Mouse (Mus musculus) gastrocnemius, postnatal 10 days (tissue): ENCODE measurements around the gene Fos. TPM values are rescaled to one million over a fixed set of nuclear protein-coding genes. Genes with fewer than 3 reads are reported as not detected.
A peak's percentile ranks its signal among the peaks of the same experiment; 100 is the strongest.

Experiments
- DNase-seq: peaks from one replicate; pipeline ENCODE4 v3.0.0; 2021; ENCODE audit warnings: mixed read lengths
- total RNA-seq, 2 experiments: library from RNA; stranded (reverse); gene quantifications; 2 replicates each; pipeline ENCODE4 v1.2.3; 2021

The Fos gene
- total RNA-seq, 2 experiments from 2014 or later, result 4.3 to 15.2 TPM

DNA sequence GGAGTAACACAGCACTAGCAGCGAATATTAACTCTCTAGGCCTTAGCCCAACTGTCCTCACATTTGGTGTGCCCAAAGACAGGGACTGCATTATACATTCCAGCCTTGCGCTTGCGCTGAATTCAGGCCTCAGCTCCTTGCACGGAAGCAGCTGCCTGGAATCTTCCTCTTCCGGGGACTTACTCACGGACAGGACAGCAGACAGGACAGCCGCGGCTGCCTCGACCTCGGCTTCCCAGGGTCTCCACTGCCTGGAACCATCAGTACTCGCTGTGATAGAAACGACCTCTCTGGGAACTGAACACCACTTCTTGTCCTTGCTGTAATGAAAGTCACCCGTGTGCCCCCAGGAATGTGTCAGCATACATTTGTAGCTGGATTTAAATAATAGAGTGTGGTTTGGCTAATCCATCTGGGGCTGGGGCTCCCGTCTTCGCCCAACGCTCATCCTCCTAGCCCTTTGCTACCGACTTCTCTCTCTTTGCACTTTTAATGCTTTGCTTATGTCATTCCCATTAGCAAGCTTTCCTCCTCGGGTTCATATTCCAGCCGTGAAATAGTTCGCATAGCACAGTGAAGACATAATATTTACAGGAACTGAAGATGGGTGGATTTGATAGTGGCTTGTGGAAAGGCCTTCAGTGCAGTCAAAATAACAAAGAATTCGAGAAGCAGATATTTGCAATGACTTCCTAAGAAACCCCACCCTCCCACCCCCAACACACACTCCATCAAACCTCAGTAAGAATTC is 11.6 kb upstream of the Fos start:
- DNase-seq, result no peak

DNA sequence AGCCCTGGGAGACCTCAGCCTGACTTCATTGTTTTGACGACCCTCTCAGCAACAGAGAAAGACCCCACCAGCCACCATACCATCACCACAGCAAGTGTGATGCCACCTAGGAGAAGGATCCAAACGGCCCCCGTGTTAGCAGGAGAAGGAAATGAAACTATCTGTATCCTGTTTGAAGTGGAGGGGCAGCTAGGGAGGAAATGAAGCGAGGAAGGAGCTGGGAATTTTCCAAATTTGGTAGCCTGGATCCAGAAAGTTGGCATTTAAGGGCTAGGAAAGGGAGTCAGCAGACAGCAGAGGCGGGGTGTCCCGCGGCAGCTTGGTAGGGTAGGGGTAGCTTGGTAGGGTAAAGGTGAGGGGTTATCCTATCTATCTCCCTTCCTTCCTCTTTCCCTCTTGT is 10.9 kb upstream of the Fos start:
- DNase-seq, result no peak

DNA sequence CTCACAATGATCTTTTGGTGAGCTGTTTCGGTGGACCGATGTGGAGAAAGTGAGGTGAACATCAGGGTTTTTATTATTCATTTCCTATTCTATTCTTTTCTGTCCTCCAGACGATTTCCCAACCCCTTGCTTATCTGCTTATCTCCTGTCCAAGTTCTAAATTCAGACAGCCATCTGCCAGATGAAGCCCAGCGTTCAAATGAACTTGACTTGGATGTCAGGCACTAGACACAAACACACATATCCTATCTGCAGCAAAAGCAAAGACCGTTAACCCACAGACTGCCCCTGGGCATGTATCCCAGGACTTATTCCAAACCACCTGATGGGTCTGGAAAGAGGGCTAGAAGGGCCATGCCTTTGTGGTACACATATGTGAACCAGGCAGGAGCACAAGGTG is 9.3 kb upstream of the Fos start:
- no peak for DNase-seq

DNA sequence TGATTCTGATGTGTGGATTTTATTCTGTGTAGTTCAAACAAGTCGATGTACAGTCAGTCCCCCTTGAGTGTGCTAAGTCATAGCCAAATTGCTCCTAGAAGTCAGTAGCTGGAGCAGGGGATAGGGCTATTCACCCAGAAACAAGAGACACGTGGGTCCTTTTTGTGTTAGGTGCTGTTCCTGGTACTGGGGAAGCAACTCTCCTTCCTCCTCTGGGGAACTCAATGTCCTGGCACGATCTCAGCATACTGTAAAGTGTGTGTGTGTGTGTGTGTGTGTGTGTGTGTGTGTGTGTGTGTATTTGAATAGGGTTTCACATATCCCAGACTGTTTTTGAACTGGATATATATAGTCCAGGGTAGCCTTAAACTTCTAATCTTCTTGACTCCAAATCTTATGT is 8.8 kb upstream of the Fos start:
- no peak for DNase-seq

DNA sequence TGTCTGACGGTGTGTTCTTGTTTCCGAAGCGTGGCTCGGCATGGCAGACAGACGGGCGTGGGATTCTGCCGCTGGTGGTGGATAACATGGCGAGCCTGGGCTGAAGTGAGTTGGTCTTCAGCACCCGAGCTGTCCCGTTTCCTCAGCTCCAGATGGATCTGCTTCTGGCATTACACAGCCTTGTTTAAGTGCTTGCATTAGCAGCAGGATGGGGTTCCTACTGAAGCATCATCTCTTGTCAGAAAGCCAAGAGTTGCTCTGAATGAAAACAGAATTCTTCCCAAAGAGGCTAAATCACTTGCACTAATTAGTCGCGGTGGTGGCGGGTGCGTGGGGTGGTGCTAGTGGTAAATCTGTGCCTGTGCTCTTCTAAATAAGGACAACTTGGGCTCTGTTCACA is 5.8 kb upstream of the Fos start:
- no peak for DNase-seq

DNA sequence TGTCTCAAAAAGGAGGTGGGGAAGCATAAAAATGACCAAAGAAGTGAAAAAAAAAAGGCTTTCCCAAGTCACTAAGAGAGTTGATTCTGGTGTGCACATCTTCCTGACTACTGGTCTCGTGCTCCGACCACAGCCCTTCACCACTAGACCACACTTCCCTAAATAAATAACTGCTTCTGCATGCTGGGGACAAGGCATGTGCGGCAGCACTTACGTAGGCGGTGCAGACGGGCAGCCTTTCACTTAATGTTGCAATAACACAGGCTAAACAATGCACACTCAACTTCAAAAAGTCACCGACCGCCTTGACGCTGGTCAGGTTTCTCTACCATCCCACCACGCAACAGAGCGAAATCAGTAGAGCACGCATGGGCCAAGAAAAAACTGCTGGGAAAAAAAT is 5.0 kb upstream of the Fos start:
- no peak for DNase-seq

DNA sequence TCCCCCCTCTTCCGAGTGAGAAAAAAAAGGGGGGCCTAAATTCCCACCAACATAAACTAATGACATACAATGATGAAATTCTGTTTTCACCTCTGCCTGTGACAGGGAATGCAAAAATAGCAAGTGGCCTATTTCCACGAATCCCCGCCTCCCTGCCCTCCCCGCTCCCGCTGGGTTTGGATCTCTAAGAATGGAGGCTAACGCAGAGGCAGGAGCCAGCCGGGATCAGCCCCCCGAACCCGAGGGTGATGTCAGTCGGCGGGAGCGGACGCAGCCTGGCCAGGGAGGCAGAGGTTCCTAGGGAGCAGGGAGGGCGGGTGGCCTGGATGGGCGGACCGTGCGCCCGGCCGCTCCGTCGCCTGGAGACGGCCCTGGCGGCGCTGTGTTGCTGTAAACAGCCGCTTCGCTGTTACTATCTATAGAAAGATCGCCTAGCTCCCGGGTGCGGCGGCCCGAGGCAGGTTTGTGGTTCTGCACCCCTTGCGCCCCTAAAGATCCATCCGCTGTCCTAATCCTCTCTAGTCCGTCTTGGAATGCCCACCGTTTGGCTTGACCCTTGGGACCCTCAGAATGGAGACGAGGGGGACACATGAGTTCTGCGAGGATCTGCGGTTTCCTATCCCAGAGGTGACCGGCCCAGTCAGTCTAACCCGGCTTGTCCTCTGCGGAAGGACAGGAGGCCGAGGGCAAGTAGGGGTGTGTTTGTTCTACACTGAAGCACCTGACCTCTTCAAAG is 1.6 kb upstream of the Fos start:
- peak; percentile 79 for DNase-seq

DNA sequence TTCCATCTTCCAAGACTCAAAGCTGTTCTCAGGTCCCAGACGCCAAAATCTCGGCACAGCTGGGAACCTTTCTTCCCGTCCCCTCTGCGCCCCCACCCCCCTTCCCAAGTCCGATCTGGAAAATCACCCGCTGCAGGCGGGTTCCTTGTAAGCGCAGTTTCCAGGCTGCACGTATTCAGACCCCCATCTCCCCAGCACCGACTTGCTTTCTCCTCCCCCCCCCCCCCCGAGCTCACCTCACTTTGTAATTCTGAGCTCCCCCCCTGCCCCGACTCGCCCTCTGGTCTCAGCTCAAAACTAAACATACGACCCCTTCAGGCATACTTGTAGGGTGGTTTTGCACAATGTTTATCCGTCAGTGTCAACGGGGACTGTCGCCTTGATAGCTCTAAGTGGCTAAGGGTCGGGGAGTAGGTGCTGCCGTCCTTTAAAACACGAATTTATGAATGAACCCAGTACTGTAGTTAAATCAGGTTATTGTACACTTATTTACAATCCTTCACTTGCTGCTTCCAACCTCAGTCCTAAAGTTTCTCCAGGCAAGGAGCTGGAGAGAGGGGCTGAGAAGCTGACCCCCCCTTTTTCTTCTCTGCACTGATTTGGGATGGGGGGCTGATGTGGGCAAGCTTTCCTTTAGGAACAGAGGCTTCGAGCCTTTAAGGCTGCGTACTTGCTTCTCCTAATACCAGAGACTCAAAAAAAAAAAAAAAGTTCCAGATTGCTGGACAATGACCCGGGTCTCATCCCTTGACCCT is 857 bp upstream of the Fos start:
- DNase-seq, result peak; percentile 36

DNA sequence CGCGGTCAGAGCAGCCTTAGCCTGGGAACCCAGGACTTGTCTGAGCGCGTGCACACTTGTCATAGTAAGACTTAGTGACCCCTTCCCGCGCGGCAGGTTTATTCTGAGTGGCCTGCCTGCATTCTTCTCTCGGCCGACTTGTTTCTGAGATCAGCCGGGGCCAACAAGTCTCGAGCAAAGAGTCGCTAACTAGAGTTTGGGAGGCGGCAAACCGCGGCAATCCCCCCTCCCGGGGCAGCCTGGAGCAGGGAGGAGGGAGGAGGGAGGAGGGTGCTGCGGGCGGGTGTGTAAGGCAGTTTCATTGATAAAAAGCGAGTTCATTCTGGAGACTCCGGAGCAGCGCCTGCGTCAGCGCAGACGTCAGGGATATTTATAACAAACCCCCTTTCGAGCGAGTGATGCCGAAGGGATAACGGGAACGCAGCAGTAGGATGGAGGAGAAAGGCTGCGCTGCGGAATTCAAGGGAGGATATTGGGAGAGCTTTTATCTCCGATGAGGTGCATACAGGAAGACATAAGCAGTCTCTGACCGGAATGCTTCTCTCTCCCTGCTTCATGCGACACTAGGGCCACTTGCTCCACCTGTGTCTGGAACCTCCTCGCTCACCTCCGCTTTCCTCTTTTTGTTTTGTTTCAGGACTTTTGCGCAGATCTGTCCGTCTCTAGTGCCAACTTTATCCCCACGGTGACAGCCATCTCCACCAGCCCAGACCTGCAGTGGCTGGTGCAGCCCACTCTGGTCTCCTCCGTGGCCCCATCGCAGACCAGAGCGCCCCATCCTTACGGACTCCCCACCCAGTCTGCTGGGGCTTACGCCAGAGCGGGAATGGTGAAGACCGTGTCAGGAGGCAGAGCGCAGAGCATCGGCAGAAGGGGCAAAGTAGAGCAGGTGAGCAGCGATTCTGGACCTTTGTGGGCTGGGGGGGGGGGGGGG is 875 bp downstream of the Fos start:
- peak; percentile 47 for DNase-seq

DNA sequence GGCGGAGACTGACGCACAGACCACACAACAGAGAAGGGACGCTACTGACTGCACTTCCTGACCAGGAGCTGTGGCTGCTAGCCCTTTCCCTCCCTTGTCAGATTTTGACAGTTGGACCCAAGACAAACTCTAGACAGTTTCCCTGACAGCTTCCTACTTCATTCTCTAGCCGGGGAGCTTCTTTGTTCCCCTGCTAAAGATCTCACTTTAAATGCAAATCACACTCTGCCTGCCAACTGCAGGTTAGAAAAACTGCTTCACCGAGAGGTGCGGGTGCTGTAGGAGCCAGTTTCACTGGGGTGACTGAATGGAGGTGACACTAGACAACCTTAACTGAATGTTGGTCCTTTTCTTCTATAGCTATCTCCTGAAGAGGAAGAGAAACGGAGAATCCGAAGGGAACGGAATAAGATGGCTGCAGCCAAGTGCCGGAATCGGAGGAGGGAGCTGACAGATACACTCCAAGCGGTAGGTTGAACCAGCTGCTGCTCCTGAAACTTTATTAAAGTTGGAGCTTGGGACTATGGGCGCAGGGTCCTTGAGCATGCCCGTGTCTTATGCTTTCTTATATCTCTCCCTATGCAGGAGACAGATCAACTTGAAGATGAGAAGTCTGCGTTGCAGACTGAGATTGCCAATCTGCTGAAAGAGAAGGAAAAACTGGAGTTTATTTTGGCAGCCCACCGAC is 1.7 kb downstream of the Fos start:
- DNase-seq, result no peak

DNA sequence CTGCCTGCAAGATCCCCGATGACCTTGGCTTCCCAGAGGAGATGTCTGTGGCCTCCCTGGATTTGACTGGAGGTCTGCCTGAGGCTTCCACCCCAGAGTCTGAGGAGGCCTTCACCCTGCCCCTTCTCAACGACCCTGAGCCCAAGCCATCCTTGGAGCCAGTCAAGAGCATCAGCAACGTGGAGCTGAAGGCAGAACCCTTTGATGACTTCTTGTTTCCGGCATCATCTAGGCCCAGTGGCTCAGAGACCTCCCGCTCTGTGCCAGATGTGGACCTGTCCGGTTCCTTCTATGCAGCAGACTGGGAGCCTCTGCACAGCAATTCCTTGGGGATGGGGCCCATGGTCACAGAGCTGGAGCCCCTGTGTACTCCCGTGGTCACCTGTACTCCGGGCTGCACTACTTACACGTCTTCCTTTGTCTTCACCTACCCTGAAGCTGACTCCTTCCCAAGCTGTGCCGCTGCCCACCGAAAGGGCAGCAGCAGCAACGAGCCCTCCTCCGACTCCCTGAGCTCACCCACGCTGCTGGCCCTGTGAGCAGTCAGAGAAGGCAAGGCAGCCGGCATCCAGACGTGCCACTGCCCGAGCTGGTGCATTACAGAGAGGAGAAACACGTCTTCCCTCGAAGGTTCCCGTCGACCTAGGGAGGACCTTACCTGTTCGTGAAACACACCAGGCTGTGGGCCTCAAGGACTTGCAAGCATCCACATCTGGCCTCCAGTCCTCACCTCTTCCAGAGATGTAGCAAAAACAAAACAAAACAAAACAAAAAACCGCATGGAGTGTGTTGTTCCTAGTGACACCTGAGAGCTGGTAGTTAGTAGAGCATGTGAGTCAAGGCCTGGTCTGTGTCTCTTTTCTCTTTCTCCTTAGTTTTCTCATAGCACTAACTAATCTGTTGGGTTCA is 2.5 kb downstream of the Fos start:
- DNase-seq, result no peak

DNA sequence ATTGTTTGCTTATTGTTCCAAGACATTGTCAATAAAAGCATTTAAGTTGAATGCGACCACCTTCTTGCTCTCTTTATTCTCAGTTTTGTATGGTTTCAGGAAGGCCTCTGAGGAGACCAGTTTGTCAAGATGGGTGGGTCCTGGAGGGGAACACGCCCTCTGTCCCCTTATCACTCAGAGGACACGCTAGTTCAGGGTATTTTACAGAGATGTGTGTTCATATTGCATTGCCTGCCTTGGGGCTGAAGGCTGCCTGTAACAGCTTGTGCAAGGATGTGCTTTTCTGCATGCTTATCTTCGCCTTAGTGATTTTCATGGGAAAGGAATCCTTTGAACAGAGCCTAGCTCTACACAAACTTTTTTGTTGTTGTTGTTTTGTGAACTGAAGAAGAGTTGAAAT is 3.5 kb downstream of the Fos start:
- no peak for DNase-seq

DNA sequence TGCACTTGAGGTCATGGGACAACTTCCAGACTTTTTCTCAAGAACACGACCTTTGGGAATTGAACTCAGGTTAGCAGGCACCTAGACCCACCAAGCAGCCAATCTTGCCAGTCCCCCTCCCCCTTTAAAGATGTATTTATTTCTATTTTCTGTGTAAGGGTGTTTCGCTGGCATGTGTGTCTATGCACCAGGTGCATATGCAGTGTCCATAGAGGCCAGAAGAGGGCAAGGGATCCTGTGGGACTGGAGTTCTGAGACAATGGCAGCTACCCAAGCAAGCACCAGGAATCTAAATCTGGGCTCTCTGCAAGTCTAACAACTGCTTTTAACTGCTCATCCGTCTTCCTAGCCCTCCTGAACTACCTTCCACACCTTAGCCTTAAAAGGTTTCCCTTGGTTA is 4.1 kb downstream of the Fos start:
- no peak for DNase-seq

DNA sequence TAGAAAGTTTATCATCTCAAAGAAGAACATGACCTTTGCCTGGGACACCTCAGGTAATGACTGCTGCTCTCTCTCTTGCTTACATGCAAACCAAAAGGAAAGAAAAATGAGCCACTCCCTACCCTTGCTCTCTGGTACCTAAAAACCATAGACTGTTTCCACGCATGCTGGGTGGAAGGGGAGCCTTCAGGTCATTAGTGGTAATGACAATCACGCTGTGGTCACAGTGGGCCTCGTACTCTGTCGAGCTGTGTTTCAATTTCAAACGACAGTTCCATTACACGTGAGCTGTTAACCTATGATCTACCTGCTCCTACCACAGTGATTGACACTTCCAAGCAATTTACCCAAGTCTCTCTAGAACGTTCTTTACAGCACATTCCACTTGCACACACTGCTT is 5.0 kb downstream of the Fos start:
- no peak for DNase-seq

DNA sequence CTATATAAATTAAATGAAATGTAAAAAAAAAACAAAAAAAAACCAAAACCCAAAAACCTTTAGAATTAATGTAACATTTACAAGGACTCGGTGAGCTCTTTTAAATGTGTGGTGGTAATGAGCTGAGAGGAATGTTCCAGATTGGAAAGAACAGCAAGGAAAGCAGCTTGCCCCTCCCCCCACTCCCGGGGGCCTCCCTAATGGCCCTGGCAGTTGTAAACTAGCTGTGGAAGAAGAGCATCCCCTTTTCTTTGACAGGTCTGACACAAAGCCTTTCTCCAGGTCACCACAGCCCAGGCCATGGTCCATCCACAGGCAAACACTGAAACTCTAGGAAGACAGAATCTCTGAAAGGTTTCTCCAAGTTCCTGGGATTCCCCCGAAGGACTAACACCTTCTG is 5.5 kb downstream of the Fos start:
- DNase-seq, result no peak

DNA sequence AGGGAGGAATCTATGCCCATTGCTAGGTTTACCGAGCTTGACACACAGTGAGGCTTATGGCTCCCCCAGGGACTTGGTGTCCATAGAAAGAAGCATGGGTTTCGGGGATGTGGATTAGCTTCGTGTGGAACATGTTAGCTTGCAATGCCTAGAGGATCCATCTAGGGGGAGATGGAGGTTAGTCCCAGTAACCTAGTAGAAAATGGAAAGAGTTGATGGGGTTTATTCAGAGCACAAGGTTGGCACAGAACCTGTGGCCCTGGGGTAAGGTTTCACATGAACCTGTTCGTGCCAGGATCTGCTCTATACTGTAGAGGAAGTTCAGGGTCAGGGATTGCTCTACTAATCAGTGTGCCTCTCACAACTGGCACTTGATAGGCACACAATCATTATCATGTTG is 9.5 kb downstream of the Fos start:
- DNase-seq, result no peak

DNA sequence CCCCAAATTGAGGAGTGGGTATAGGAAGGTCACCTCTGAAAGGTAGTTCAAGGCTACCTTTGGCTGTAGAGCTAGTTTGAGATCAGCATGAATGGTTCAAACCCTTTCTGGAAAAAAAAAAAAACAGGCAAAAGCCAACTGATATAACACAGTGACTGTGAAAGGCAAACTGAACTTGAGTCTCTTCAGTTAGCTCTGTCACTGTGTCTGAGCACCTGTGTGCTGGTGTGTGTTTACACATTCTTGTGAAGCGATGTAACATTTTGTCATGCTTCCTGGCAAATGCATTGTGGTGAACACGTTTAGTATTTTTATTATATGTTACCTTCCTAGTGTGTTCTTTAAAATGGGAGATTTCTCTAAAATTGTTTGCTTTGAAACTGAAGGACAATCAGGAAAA is 11.0 kb downstream of the Fos start:
- no peak for DNase-seq

DNA sequence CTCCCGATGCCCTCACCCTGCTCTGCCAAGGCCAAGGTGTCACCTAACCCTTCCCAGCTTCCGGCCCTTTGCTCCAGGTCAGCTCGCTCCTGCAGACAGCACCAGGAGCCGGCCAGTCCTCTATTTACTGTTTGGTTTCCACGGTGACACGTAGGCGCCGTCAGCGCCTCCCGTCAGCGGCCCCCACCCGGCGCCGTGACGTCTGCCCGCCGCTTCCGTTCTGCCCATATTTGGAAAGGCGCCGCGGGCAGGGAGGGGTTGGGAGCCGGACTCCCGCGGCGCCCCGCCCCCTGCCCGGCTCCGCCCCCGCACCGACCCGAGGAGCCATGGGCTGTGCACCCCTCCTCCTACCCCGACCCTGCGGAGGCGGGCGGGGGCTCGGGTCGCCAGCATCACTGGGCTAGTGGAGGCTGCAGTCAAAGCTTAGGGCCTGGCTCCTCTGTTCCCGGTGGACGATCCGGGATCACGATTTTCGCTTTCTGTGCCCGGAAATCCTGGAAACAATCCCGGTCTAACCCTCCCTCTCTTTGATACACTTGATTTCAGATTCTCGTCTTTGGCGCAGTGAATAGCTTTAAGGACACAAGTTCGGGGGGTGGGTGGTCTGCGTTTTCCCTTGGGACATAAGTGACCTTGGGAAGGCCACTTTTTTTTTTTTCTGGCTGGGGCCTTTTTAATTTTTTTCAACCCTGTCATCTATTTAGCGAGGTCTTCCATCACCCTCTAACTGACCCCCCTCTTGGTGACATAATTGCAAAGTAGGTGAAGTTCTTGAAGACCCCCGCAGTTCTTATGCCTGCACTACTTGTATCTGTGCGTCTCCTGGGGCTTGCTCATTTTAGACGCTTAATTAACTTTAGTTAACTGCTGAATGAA is 12.4 kb downstream of the Fos start:
- peak; percentile 99 for DNase-seq

DNA sequence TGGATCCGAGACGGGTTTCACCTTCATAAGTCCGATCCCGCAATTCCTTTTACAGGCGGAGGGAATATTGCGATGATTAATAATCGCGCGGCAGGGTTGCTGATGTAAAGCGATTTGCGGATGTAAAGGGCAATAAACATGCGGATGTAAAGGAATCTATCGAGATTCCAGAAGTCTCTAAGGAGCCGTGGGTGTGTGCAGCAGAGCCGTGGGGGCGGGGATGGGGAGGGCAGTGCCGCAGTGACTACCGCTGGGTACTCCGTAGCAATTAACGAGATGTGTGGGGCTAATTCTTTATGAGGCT is 13.0 kb downstream of the Fos start:
- DNase-seq, result peak; percentile 19
